ENCODE assay signal across 15 mouse cellular contexts in the genomic region with DNA sequence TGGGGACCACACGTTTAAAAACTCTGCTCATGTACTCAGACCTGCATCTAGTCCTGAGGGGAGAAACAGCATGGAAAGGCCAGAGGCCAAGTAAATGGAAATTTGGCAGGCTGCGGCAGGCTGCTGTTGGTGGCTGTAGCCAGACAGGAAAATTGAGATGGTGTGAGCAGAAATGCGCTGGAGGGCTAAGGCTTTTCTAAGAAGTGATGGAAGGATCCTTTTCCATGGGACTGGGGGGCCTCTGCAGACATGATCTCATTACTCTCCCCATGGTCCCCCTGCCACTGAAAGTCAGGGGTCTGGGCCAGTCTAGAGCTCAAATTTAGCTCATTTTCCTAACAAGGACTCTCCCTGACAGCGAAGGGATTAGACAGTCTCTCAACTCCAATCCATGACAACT. TPM values are rescaled to one million over a fixed set of nuclear protein-coding genes. Genes with fewer than 3 reads are reported as not detected.
DNase-seq lines count a peak whose midpoint lies in the region; ATAC-seq and TF ChIP-seq lines count a peak whose summit lies in the region.
"Had no signal": no experiment of that assay in that cellular context is flagged by ENCODE, and none has a peak within 500 bp of the region (broad histone marks: within the 10 kb centered on the region; RNA-seq: fewer than 3 reads in every experiment).

No protein-coding gene starts in this region.

- DNase-seq in lung, postnatal 25 days (ENCODE audit: low spot score): no peak
- peak; percentile 22 for DNase-seq in gastrocnemius, adult 18-20 months (ENCODE audit: low spot score)
- peak; percentile 81 for DNase-seq in limb, embryonic 14.5 days (ENCODE audit: low spot score)
- no peak for DNase-seq in embryo, embryonic 10 days (ENCODE audit: low spot score)
- no peak for DNase-seq in right cerebral cortex, postnatal 25 days
- DNase-seq in cerebellum, postnatal 14 days: no peak
- DNase-seq: adrenal gland, postnatal 25 days; cerebellum, adult 9-10 months; liver, embryonic 13.5 days; thymus, adult 2 months had no signal

- H3K4me2 ChIP-seq in lung, embryonic 16.5 days (ENCODE audit: low read depth, low read length): no peak overlapping the region
- no peak overlapping the region for H3K4me2 ChIP-seq in limb, embryonic 14.5 days (replicated peaks; ENCODE audit: low read depth, low read length, severe bottlenecking)
- H3K4me2 ChIP-seq: hindbrain, embryonic 12.5 days; intestine, embryonic 15.5 days; liver, embryonic 13.5 days; neural tube, embryonic 15.5 days had no signal

- no peak for TF ChIP-seq POLR2A in limb, embryonic 14.5 days (IDR thresholded peaks at IDR 0.05; ENCODE audit: borderline replicate concordance, extremely low read depth, insufficient read depth, insufficient read length)

- no peak overlapping the region for H3K4me3 ChIP-seq in lung, embryonic 16.5 days (ENCODE audit: low read length)
- no peak overlapping the region for H3K4me3 ChIP-seq in limb, embryonic 14.5 days (replicated peaks; ENCODE audit: low read length)
- H3K4me3 ChIP-seq: heart, adult 2 months; hindbrain, embryonic 12.5 days; intestine, embryonic 15.5 days; liver, embryonic 13.5 days; neural tube, embryonic 15.5 days had no signal

- H3K27me3 ChIP-seq in lung, embryonic 16.5 days (ENCODE audit: control insufficient read depth, insufficient read depth, low read depth, low read length): no peaks in the 10 kb centered on the region
- no peaks in the 10 kb centered on the region for H3K27me3 ChIP-seq in limb, embryonic 14.5 days (ENCODE audit: control insufficient read depth, insufficient read depth, low read length)
- H3K27me3 ChIP-seq: hindbrain, embryonic 12.5 days; intestine, embryonic 15.5 days; liver, embryonic 13.5 days; neural tube, embryonic 15.5 days had no signal

- no peaks in the 10 kb centered on the region for H3K36me3 ChIP-seq in lung, embryonic 16.5 days (ENCODE audit: control insufficient read depth, insufficient read depth, low read length)
- H3K36me3 ChIP-seq in limb, embryonic 14.5 days (ENCODE audit: control insufficient read depth, insufficient read depth, low read length): no peaks in the 10 kb centered on the region
- H3K36me3 ChIP-seq: hindbrain, embryonic 12.5 days; intestine, embryonic 15.5 days; liver, embryonic 13.5 days; neural tube, embryonic 15.5 days had no signal

- H3K27ac ChIP-seq in lung, embryonic 16.5 days (ENCODE audit: low read length): 0 out of 2 replicates have a peak overlapping the region, but pooled peaks have one; percentile 18
- H3K27ac ChIP-seq in limb, embryonic 14.5 days (replicated peaks; ENCODE audit: low read depth, low read length): peak overlapping the region; percentile 57
- H3K27ac ChIP-seq: heart, adult 2 months; hindbrain, embryonic 12.5 days; intestine, embryonic 15.5 days; liver, embryonic 13.5 days; neural tube, embryonic 15.5 days had no signal

- ATAC-seq in lung, embryonic 16.5 days (ENCODE audit: low read depth): peak; percentile 79
- peak; percentile 69 for ATAC-seq in limb, embryonic 14.5 days (ENCODE audit: low FRiP score, low read depth)
- ATAC-seq: intestine, embryonic 15.5 days had no signal

- WGBS in lung, embryonic 16.5 days: 62% methylated on average over 4 of the region's 4 CpGs
- WGBS in limb, embryonic 14.5 days: 51% methylated on average over 4 of the region's 4 CpGs

- no peaks in the 10 kb centered on the region for H3K4me1 ChIP-seq in lung, embryonic 16.5 days (replicated peaks; ENCODE audit: control insufficient read depth, insufficient read depth, low read length)
- H3K4me1 ChIP-seq in limb, embryonic 14.5 days (ENCODE audit: control insufficient read depth, insufficient read depth, low read length): peaks cover 19% of the 10 kb centered on the region
- H3K4me1 ChIP-seq: hindbrain, embryonic 12.5 days; intestine, embryonic 15.5 days; neural tube, embryonic 15.5 days had no signal

- no peak overlapping the region for H3K9ac ChIP-seq in lung, embryonic 16.5 days (ENCODE audit: low read length)
- H3K9ac ChIP-seq in limb, embryonic 14.5 days (ENCODE audit: low read depth, low read length, severe bottlenecking): no peak overlapping the region
- H3K9ac ChIP-seq: hindbrain, embryonic 12.5 days; intestine, embryonic 15.5 days; liver, embryonic 13.5 days; neural tube, embryonic 15.5 days had no signal

- H3K9me3 ChIP-seq in lung, embryonic 16.5 days (ENCODE audit: control insufficient read depth, low read length): no peaks in the 10 kb centered on the region; the same call in 1 of the 2 replicates
- H3K9me3 ChIP-seq in limb, embryonic 14.5 days (ENCODE audit: control insufficient read depth, low read length): no peaks in the 10 kb centered on the region
- H3K9me3 ChIP-seq: intestine, embryonic 15.5 days; liver, embryonic 13.5 days had no signal

RNA-seq across cellular contexts. Expression of a gene that starts 39.8 kb away (rescaled TPM):
- 9.4 and 10.3 TPM in 2 replicates for polyA plus RNA-seq in lung, embryonic 16.5 days (2015; fragmentation: Nextera tagmentation; extraction: Ambion mirVana)
- total RNA-seq in gastrocnemius, adult 18-20 months (2021): 10 to 100 TPM; 13.5 to 13.6 TPM
- 12.8 and 13.6 TPM in 2 replicates for polyA plus RNA-seq in limb, embryonic 14.5 days (2012; rRNA removed)
- 6.8 and 8.4 TPM in 2 replicates for polyA plus RNA-seq in limb, embryonic 14.5 days (2014; fragmentation: Nextera tagmentation; extraction: Ambion mirVana)

Comparison
In these comparisons a context has a peak if more than half of its experiments do, and no peak if none do; other contexts are left out.
1. DNase-seq: peak in gastrocnemius, adult 18-20 months (single experiment) and limb, embryonic 14.5 days (single experiment); none in lung, postnatal 25 days (single experiment), embryo, embryonic 10 days (single experiment), right cerebral cortex, postnatal 25 days (single experiment) and cerebellum, postnatal 14 days (0 of 2).